21 mouse cellular contexts compared by ENCODE assay signal in the genomic region with DNA sequence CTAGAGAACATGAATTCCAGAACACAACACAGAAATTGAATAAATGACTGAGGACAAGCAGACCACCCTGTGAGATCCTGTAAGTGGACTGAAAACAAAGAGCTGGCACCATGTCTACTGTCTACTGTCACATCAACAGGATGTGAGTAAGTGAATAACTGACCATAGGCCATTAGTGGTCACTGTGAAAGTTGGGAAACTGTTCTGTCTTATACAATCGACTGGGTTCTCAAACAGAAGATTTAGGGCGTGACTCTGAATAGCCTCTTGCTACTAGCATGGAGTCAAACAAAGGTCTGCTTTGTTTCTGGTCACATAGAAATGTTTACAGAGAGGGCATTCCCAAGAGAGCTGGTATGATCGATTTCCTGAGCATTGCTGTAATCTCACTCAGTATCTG.
DNase-seq lines count a peak whose midpoint lies in the region; ATAC-seq and TF ChIP-seq lines count a peak whose summit lies in the region.
"Had no signal": no experiment of that assay in that cellular context is flagged by ENCODE, and none has a peak within 500 bp of the region (broad histone marks: within the 10 kb centered on the region; RNA-seq: fewer than 3 reads in every experiment).

No protein-coding gene starts in this region.

- POLR2A ChIA-PET in Patski (lab: Charles Lee) = no interaction called here

- DNase-seq in heart, postnatal 10 days = peak; percentile 4 to 8
- no peak for DNase-seq in heart, adult 2 months
- DNase-seq in Patski (ENCODE audit: low read depth, low spot score) = peak; percentile 22
- no peak for DNase-seq in limb, embryonic 10.5 days (ENCODE audit: low spot score)
- DNase-seq: adrenal gland, postnatal 14 days; cerebellum, adult 11-12 months; cerebellum, postnatal 10 days; gastrocnemius, adult 2 months; heart, postnatal 4 days; kidney, adult 11 months; kidney, postnatal 25 days had no signal

- intact Hi-C loops in heart, postnatal 10 days (cut with DNase I) = no loop called here
- intact Hi-C loops in heart, adult 2 months (cut with DNase I) = no loop called here

- peak overlapping the region; percentile 24 for H3K4me2 ChIP-seq in myocyte (ENCODE audit: low read depth)
- H3K4me2 ChIP-seq: embryonic facial prominence, embryonic 13.5 days; hindbrain, embryonic 13.5 days; limb, embryonic 12.5 days; liver, embryonic 15.5 days; midbrain, embryonic 13.5 days had no signal

- H3K79me2 ChIP-seq in heart, adult 2 months (replicated peaks; ENCODE audit: control insufficient read depth, insufficient read depth, low read length) = no peaks in the 10 kb centered on the region
- H3K79me2 ChIP-seq in C2C12 (ENCODE audit: control insufficient read depth, insufficient read depth) (no peaks in the 10 kb centered on the region), myocyte (ENCODE audit: control insufficient read depth, insufficient read depth) (no peaks in the 10 kb centered on the region)

- CTCF ChIA-PET in Patski (lab: Charles Lee) = interaction anchor here (1.2 kb wide), 1 partner anchor 858 kb away, joined by 3 read pairs; no protein-coding TSS in a partner anchor

- TF ChIP-seq CTCF in heart, adult 2 months (IDR thresholded peaks at IDR 0.05) = no peak
- TF ChIP-seq CTCF in C2C12 (IDR thresholded peaks at IDR 0.05; ENCODE audit: control insufficient read depth, insufficient read depth, insufficient read length) (no peak), Patski (IDR thresholded peaks at IDR 0.05) (no peak)

- no peak overlapping the region for H3K9ac ChIP-seq in heart, adult 2 months (ENCODE audit: low read depth, low read length)
- H3K9ac ChIP-seq: embryonic facial prominence, embryonic 13.5 days; hindbrain, embryonic 13.5 days; limb, embryonic 12.5 days; liver, embryonic 15.5 days; midbrain, embryonic 13.5 days had no signal

- 33% methylated on average over 3 of the region's 3 CpGs for WGBS in heart, adult 2 months
- WGBS in limb, embryonic 10.5 days = 82% methylated on average over 3 of the region's 3 CpGs

- H3K27ac ChIP-seq in heart, adult 2 months = no peak overlapping the region
- H3K27ac ChIP-seq in limb, embryonic 10.5 days = no peak overlapping the region
- H3K27ac ChIP-seq: embryonic facial prominence, embryonic 13.5 days; gastrocnemius, adult 2 months; hindbrain, embryonic 13.5 days; limb, embryonic 12.5 days; liver, embryonic 15.5 days; midbrain, embryonic 13.5 days had no signal

- H3K9me3 ChIP-seq in limb, embryonic 10.5 days (replicated peaks) = no peaks in the 10 kb centered on the region
- H3K9me3 ChIP-seq: embryonic facial prominence, embryonic 13.5 days; G1E; hindbrain, embryonic 13.5 days; limb, embryonic 12.5 days; liver, embryonic 15.5 days; megakaryocyte, embryonic 14.5 days; midbrain, embryonic 13.5 days had no signal

- H3K4me3 ChIP-seq in heart, adult 2 months = no peak overlapping the region
- H3K4me3 ChIP-seq in C2C12 (ENCODE audit: insufficient read depth, poor library complexity, severe bottlenecking) = no peak overlapping the region
- no peak overlapping the region for H3K4me3 ChIP-seq in myocyte
- no peak overlapping the region for H3K4me3 ChIP-seq in limb, embryonic 10.5 days
- H3K4me3 ChIP-seq: embryonic facial prominence, embryonic 13.5 days; gastrocnemius, adult 2 months; hindbrain, embryonic 13.5 days; limb, embryonic 12.5 days; liver, embryonic 15.5 days; megakaryocyte, embryonic 14.5 days; midbrain, embryonic 13.5 days had no signal

- no peak for TF ChIP-seq EP300 in heart, adult 2 months (IDR thresholded peaks at IDR 0.05; ENCODE audit: insufficient read depth, low read depth, low read length)

- no peak for TF ChIP-seq POLR2A in heart, adult 2 months (IDR thresholded peaks at IDR 0.05; ENCODE audit: insufficient read depth, low read depth, low read length)
- TF ChIP-seq POLR2A in myocyte (IDR thresholded peaks at IDR 0.05; ENCODE audit: insufficient read length, low read depth) = no peak

- no peaks in the 10 kb centered on the region for H3K4me1 ChIP-seq in heart, adult 2 months (ENCODE audit: control insufficient read depth, insufficient read depth, low read length)
- no peaks in the 10 kb centered on the region for H3K4me1 ChIP-seq in limb, embryonic 10.5 days
- H3K4me1 ChIP-seq: embryonic facial prominence, embryonic 13.5 days; hindbrain, embryonic 13.5 days; limb, embryonic 12.5 days; liver, embryonic 15.5 days; megakaryocyte, embryonic 14.5 days; midbrain, embryonic 13.5 days had no signal

- no peak overlapping the region for H3ac ChIP-seq in C2C12 (ENCODE audit: control insufficient read depth, insufficient read length, low read depth)
- no peak overlapping the region for H3ac ChIP-seq in myocyte (ENCODE audit: control insufficient read depth, insufficient read length)

- ATAC-seq in Patski = no peak
- ATAC-seq: forebrain, embryonic 16.5 days; midbrain, embryonic 13.5 days had no signal

- H3K79me3 ChIP-seq in C2C12 (ENCODE audit: low read depth) = no peaks in the 10 kb centered on the region

- in situ Hi-C loops in Patski (cut with MboI; ENCODE audit: low pct_unique_long_range_greater_than_20kb) = loop anchor here (25.0 kb wide), 1 partner anchor 972 kb away; no protein-coding TSS in a partner anchor

- no peaks in the 10 kb centered on the region for H3K27me3 ChIP-seq in heart, adult 2 months (ENCODE audit: control insufficient read depth, insufficient read depth, low read length)
- H3K27me3 ChIP-seq in C2C12 (ENCODE audit: control insufficient read depth, insufficient read depth, insufficient read length) (no peaks in the 10 kb centered on the region), Patski (no peaks in the 10 kb centered on the region), myocyte (ENCODE audit: control insufficient read depth, insufficient read depth, insufficient read length) (no peaks in the 10 kb centered on the region)
- no peaks in the 10 kb centered on the region for H3K27me3 ChIP-seq in limb, embryonic 10.5 days (ENCODE audit: low read depth, poor library complexity, severe bottlenecking)
- H3K27me3 ChIP-seq: embryonic facial prominence, embryonic 13.5 days; hindbrain, embryonic 13.5 days; limb, embryonic 12.5 days; liver, embryonic 15.5 days; megakaryocyte, embryonic 14.5 days; midbrain, embryonic 13.5 days had no signal

- no peaks in the 10 kb centered on the region for H3K36me3 ChIP-seq in heart, adult 2 months (ENCODE audit: control insufficient read depth, insufficient read depth, low read length)
- H3K36me3 ChIP-seq in C2C12 (ENCODE audit: control insufficient read depth, insufficient read depth) (no peaks in the 10 kb centered on the region), myocyte (ENCODE audit: control insufficient read depth, insufficient read depth) (no peaks in the 10 kb centered on the region)
- H3K36me3 ChIP-seq in limb, embryonic 10.5 days = no peaks in the 10 kb centered on the region
- H3K36me3 ChIP-seq: embryonic facial prominence, embryonic 13.5 days; G1E; hindbrain, embryonic 13.5 days; limb, embryonic 12.5 days; liver, embryonic 15.5 days; midbrain, embryonic 13.5 days had no signal

TF ChIP-seq in C2C12, 6 proteins besides CTCF, POLR2A, EP300 and RAD21:
- TF ChIP-seq MYOG (IDR thresholded peaks at IDR 0.05; ENCODE audit: control insufficient read depth, extremely low read depth, insufficient read length) (no peak), MYOD1 (IDR thresholded peaks at IDR 0.05; ENCODE audit: control insufficient read depth, insufficient read length, low read depth) (no peak), CEBPB (IDR thresholded peaks at IDR 0.05; ENCODE audit: low read depth) (peak; percentile 86), MAX (IDR thresholded peaks at IDR 0.05) (no peak)
TF ChIP-seq in C2C12: peak in this region for 1.

TF ChIP-seq in myocyte, 11 proteins besides CTCF, POLR2A, EP300 and RAD21:
- no peak for TF ChIP-seq SRF (IDR thresholded peaks at IDR 0.05; ENCODE audit: control insufficient read depth, insufficient read length, low read depth)
- no peak for TF ChIP-seq POLR2AphosphoS2 (IDR thresholded peaks at IDR 0.05; ENCODE audit: insufficient read length, low read depth)
- TF ChIP-seq E2F4 (IDR thresholded peaks at IDR 0.05; ENCODE audit: insufficient read depth) = no peak
- no peak for TF ChIP-seq USF1 (IDR thresholded peaks at IDR 0.05; ENCODE audit: low read depth)
- TF ChIP-seq MAX (IDR thresholded peaks at IDR 0.05; ENCODE audit: low read depth) = no peak
- no peak for TF ChIP-seq TCF12 (IDR thresholded peaks at IDR 0.05; ENCODE audit: insufficient read depth, poor library complexity, severe bottlenecking)
- TF ChIP-seq MYOG (IDR thresholded peaks at IDR 0.05; ENCODE audit: control insufficient read depth in 1 of 3, insufficient read depth in 1 of 3, insufficient read length in 2 of 3, low read depth in 2 of 3) = no peak

Comparison
In these comparisons a context has a peak if more than half of its experiments do, and no peak if none do; other contexts are left out.
1. DNase-seq: peak in heart, postnatal 10 days (2 of 2) and Patski (single experiment); none in heart, adult 2 months (0 of 2) and limb, embryonic 10.5 days (single experiment).